Mouse (Mus musculus) midbrain, embryonic 13.5 days (tissue): ENCODE measurements around the gene Ctdsp1. TPM values are rescaled to one million over a fixed set of nuclear protein-coding genes. Genes with fewer than 3 reads are reported as not detected.

ENCODE experiments used
- ATAC-seq: fragments of 200-750 bp; cut with Nextera tagmentation; 2 replicates; pipeline ENCODE4 v1.8.0; 2017; ENCODE audit warnings: mild to moderate bottlenecking, moderate TSS enrichment, moderate library complexity
- H3K27ac ChIP-seq: fragments of 300-500 bp; sonication (generic); 2 replicates; pipeline ENCODE4 v1.5.1; 2015; ENCODE audit warnings: inconsistent platforms, mild to moderate bottlenecking, moderate library complexity
- H3K27me3 ChIP-seq: fragments of 300-500 bp; sonication (generic); 2 replicates; pipeline ENCODE4 v1.6.1; 2015; ENCODE audit warnings: mild to moderate bottlenecking, inconsistent platforms
- H3K36me3 ChIP-seq: fragments of 300-500 bp; sonication (generic); 2 replicates; pipeline ENCODE4 v1.6.1; 2015; ENCODE audit warnings: mild to moderate bottlenecking, inconsistent platforms
- H3K4me1 ChIP-seq: fragments of 300-500 bp; sonication (generic); replicated peaks from 2 replicates; pipeline ENCODE4 v1.6.1; 2015; ENCODE audit warnings: inconsistent platforms
- H3K4me2 ChIP-seq: fragments of 300-500 bp; sonication (generic); replicated peaks from 2 replicates; pipeline ENCODE4 v1.6.1; 2015; ENCODE audit warnings: moderate library complexity, mild to moderate bottlenecking, inconsistent platforms
- H3K4me3 ChIP-seq: fragments of 300-500 bp; sonication (generic); replicated peaks from 2 replicates; pipeline ENCODE4 v1.5.1; 2015; ENCODE audit warnings: mild to moderate bottlenecking, inconsistent platforms
- H3K9ac ChIP-seq: fragments of 300-500 bp; sonication (generic); replicated peaks from 2 replicates; pipeline ENCODE4 v1.6.1; 2015; ENCODE audit warnings: mild to moderate bottlenecking, inconsistent platforms
- H3K9me3 ChIP-seq: fragments of 300-500 bp; sonication (generic); 2 replicates; pipeline ENCODE4 v1.6.1; 2016; ENCODE audit warnings: mild to moderate bottlenecking, inconsistent platforms
- whole genome bisulfite sequencing: fragments of 180-500 bp; shearing (Covaris S2); methylation state at CpG from one replicate; pipeline ENCODE4 v1.1.7; 2015; 5-methylcytosine and 5-hydroxymethylcytosine counted together
- polyA plus RNA-seq: library from polyadenylated mRNA; unstranded; fragments of >200 nt; fragmentation: Nextera tagmentation; extraction: Ambion mirVana; gene quantifications from 2 replicates; pipeline ENCODE4 v1.2.1, GENCODE M21; 2015

Ctdsp1 gene
- polyA plus RNA-seq, 1 experiment from 2014 or later = 18.6 TPM

GRCm38 (mm10) chr1:74383385-74383784 lies 7.9 kb upstream of the Ctdsp1 start:
- no peak overlapping the region for H3K9ac ChIP-seq
- 90% methylated on average over 13 of the region's 13 CpGs for WGBS
- H3K4me1 ChIP-seq = peaks cover 9% of the 10 kb centered on the region; the same call in 1 of the 2 replicates
- no peak for ATAC-seq
- no peaks in the 10 kb centered on the region for H3K9me3 ChIP-seq
- H3K27me3 ChIP-seq = peaks cover 3% of the 10 kb centered on the region; the same call in 1 of the 2 replicates
- no peak overlapping the region for H3K4me3 ChIP-seq
- H3K4me2 ChIP-seq = no peak overlapping the region
- H3K36me3 ChIP-seq = no peaks in the 10 kb centered on the region
- H3K27ac ChIP-seq = no peak overlapping the region

- Histone ChIP-seq H3K27ac (no peak overlapping the region), H3K4me2 (no peak overlapping the region), H3K9ac (no peak overlapping the region), H3K36me3 (no peaks in the 10 kb centered on the region), H3K9me3 (no peaks in the 10 kb centered on the region), H3K27me3 (peaks cover 13% of the 10 kb centered on the region), H3K4me1 (peaks cover 10% of the 10 kb centered on the region; the same call in 1 of the 2 replicates), H3K4me3 (no peak overlapping the region)
- ATAC-seq = no peak
- WGBS = 83% methylated on average over 8 of the region's 8 CpGs
Observed at GRCm38 (mm10) chr1:74384525-74384924, 6.8 kb upstream of the Ctdsp1 start.

- H3K27me3 ChIP-seq = peaks cover 18% of the 10 kb centered on the region
- no peak for ATAC-seq
- no peak overlapping the region for H3K4me3 ChIP-seq
- H3K4me2 ChIP-seq = no peak overlapping the region
- H3K9ac ChIP-seq = no peak overlapping the region
- no peak overlapping the region for H3K27ac ChIP-seq
- peaks cover 15% of the 10 kb centered on the region for H3K4me1 ChIP-seq
- H3K9me3 ChIP-seq = no peaks in the 10 kb centered on the region
- H3K36me3 ChIP-seq = no peaks in the 10 kb centered on the region
- WGBS = 92% methylated on average over 10 of the region's 10 CpGs
Observed at GRCm38 (mm10) chr1:74385064-74385463, 6.2 kb upstream of the Ctdsp1 start.

GRCm38 (mm10) chr1:74385531-74385930 lies 5.8 kb upstream of the Ctdsp1 start:
- Histone ChIP-seq H3K36me3 (no peaks in the 10 kb centered on the region), H3K27ac (no peak overlapping the region), H3K4me1 (peaks cover 19% of the 10 kb centered on the region), H3K27me3 (peaks cover 23% of the 10 kb centered on the region), H3K4me2 (no peak overlapping the region), H3K9me3 (no peaks in the 10 kb centered on the region), H3K9ac (no peak overlapping the region), H3K4me3 (no peak overlapping the region)
- 89% methylated on average over 8 of the region's 8 CpGs for WGBS
- no peak for ATAC-seq

- WGBS = 51% methylated on average over 7 of the region's 10 CpGs
- H3K9ac ChIP-seq = peak overlapping the region; percentile 70
Observed at GRCm38 (mm10) chr1:74386363-74386713, 5.0 kb upstream of the Ctdsp1 start.

GRCm38 (mm10) chr1:74386714-74387385 lies 4.5 kb upstream of the Ctdsp1 start:
- under 1% methylated on average over 26 of the region's 26 CpGs for WGBS
- ATAC-seq = peak; percentile 92
- peaks cover 26% of the 10 kb centered on the region for H3K4me1 ChIP-seq

More at GRCm38 (mm10) chr1:74386363-74386713, 5.0 kb upstream of the Ctdsp1 start:
- Histone ChIP-seq H3K27ac (peak overlapping the region; percentile 95), H3K27me3 (peaks cover 28% of the 10 kb centered on the region), H3K36me3 (no peaks in the 10 kb centered on the region), H3K4me3 (peak overlapping the region; percentile 76), H3K9me3 (no peaks in the 10 kb centered on the region), H3K4me1 (peaks cover 26% of the 10 kb centered on the region), H3K4me2 (peak overlapping the region; percentile 68)
- no peak for ATAC-seq

GRCm38 (mm10) chr1:74387386-74387988 lies 3.8 kb upstream of the Ctdsp1 start:
- ATAC-seq = no peak
- H3K4me3 ChIP-seq = peak overlapping the region; percentile 76
- H3K36me3 ChIP-seq = no peaks in the 10 kb centered on the region
- no peak overlapping the region for H3K9ac ChIP-seq
- WGBS = 48% methylated on average over 15 of the region's 15 CpGs
- H3K4me1 ChIP-seq = peaks cover 32% of the 10 kb centered on the region
- H3K27ac ChIP-seq = peak overlapping the region; percentile 95; the same call in 1 of the 2 replicates
- peaks cover 28% of the 10 kb centered on the region for H3K27me3 ChIP-seq
- peak overlapping the region; percentile 68 for H3K4me2 ChIP-seq
- H3K9me3 ChIP-seq = no peaks in the 10 kb centered on the region

More at GRCm38 (mm10) chr1:74386714-74387385, 4.5 kb upstream of the Ctdsp1 start:
- peak overlapping the region; percentile 70 for H3K9ac ChIP-seq
- peaks cover 28% of the 10 kb centered on the region for H3K27me3 ChIP-seq
- H3K9me3 ChIP-seq = no peaks in the 10 kb centered on the region
- H3K36me3 ChIP-seq = no peaks in the 10 kb centered on the region
- peak overlapping the region; percentile 76 for H3K4me3 ChIP-seq
- H3K4me2 ChIP-seq = peak overlapping the region; percentile 68
- H3K27ac ChIP-seq = peak overlapping the region; percentile 95

GRCm38 (mm10) chr1:74388398-74388920 lies 2.9 kb upstream of the Ctdsp1 start:
- Histone ChIP-seq H3K36me3 (0 out of 2 replicates have a peak, but pooled peaks cover 1% of the 10 kb centered on the region), H3K4me2 (no peak overlapping the region), H3K9ac (no peak overlapping the region), H3K4me3 (no peak overlapping the region), H3K27me3 (peaks cover 28% of the 10 kb centered on the region), H3K27ac (no peak overlapping the region), H3K4me1 (peaks cover 41% of the 10 kb centered on the region), H3K9me3 (no peaks in the 10 kb centered on the region)
- no peak for ATAC-seq
- 84% methylated on average over 7 of the region's 7 CpGs for WGBS

- no peak overlapping the region for H3K27ac ChIP-seq
- H3K9me3 ChIP-seq = no peaks in the 10 kb centered on the region
- H3K27me3 ChIP-seq = peaks cover 28% of the 10 kb centered on the region
- peaks cover 14% of the 10 kb centered on the region for H3K36me3 ChIP-seq
- H3K4me2 ChIP-seq = peak overlapping the region; percentile 39
- 5% methylated on average over 29 of the region's 29 CpGs for WGBS
- H3K9ac ChIP-seq = no peak overlapping the region; the same call in 1 of the 2 replicates
- peaks cover 46% of the 10 kb centered on the region for H3K4me1 ChIP-seq
- no peak for ATAC-seq
- H3K4me3 ChIP-seq = peak overlapping the region; percentile 7; the same call in 1 of the 2 replicates
Observed at GRCm38 (mm10) chr1:74389831-74390286, 1.4 kb upstream of the Ctdsp1 start.

- Histone ChIP-seq H3K4me2 (peak overlapping the region; percentile 95), H3K9me3 (no peaks in the 10 kb centered on the region), H3K27me3 (peaks cover 28% of the 10 kb centered on the region), H3K4me1 (peaks cover 46% of the 10 kb centered on the region), H3K4me3 (peak overlapping the region; percentile 88; the same call in 1 of the 2 replicates), H3K36me3 (peaks cover 20% of the 10 kb centered on the region), H3K27ac (no peak overlapping the region), H3K9ac (no peak overlapping the region)
- 7% methylated on average over 21 of the region's 21 CpGs for WGBS
- no peak for ATAC-seq
Observed at GRCm38 (mm10) chr1:74390287-74390906, 912 bp upstream of the Ctdsp1 start.

- ATAC-seq = peak; percentile 60
- no peaks in the 10 kb centered on the region for H3K9me3 ChIP-seq
- H3K4me3 ChIP-seq = peak overlapping the region; percentile 88
- peak overlapping the region; percentile 83 for H3K9ac ChIP-seq
- H3K27me3 ChIP-seq = peaks cover 28% of the 10 kb centered on the region
- peak overlapping the region; percentile 95 for H3K4me2 ChIP-seq
- H3K4me1 ChIP-seq = peaks cover 44% of the 10 kb centered on the region
- H3K27ac ChIP-seq = peak overlapping the region; percentile 81
- WGBS = 0% methylated on average over 34 of the region's 63 CpGs
- peaks cover 20% of the 10 kb centered on the region for H3K36me3 ChIP-seq
Observed at GRCm38 (mm10) chr1:74391844-74392441, 634 bp downstream of the Ctdsp1 start.
